ENCODE assay signal across 9 mouse cellular contexts in the genomic region with DNA sequence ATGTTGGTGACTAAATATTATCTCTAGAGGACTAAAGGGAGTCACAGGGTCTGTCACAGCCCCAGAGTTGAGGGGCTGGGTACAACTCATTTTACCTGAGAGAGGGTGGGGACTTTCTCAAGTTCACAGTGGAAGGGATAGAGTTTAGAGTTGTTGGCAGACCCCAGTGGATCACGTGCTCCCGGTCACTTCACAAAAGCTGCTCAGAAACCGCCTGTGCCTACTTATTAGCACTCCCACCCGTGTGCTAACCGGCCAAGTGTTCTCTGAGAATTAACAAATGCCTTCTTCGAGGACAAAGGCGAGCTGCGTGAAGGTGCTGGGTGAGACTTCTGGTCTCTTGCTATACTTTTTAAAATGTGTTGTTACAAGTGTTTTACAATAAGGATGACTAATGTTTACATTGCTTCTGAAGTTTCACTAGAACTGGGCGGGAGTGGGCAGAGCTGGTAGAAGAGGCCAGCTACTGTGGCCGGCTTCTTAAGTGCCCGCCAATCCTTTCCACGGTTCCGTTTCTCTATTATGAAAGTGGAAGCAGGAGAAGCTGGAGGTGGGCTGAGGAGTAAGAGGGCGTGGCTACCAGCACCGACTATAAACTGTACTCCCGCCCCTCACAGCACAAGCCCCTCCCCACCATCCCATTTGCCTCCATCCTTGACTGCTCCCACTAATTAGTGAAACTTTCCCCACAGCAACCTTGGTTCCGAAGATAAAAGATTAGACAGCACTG. TPM values are rescaled to one million over a fixed set of nuclear protein-coding genes. Genes with fewer than 3 reads are reported as not detected.
DNase-seq lines count a peak whose midpoint lies in the region; ATAC-seq and TF ChIP-seq lines count a peak whose summit lies in the region.
"Had no signal": no experiment of that assay in that cellular context is flagged by ENCODE, and none has a peak within 500 bp of the region (broad histone marks: within the 10 kb centered on the region; RNA-seq: fewer than 3 reads in every experiment).

No protein-coding gene starts in this region.

- H3K4me1 ChIP-seq in heart, postnatal 0 days (ENCODE audit: control insufficient read depth, insufficient read depth), result no peaks in the 10 kb centered on the region; the same call in 1 of the 2 replicates
- no peaks in the 10 kb centered on the region for H3K4me1 ChIP-seq in forebrain, embryonic 16.5 days (replicated peaks; ENCODE audit: control insufficient read depth, insufficient read depth, low read length)
- peaks cover 4% of the 10 kb centered on the region; the same call in 1 of the 2 replicates for H3K4me1 ChIP-seq in limb, embryonic 14.5 days (ENCODE audit: control insufficient read depth, insufficient read depth, low read length)

- TF ChIP-seq POLR2A in limb, embryonic 14.5 days (IDR thresholded peaks at IDR 0.05; ENCODE audit: borderline replicate concordance, extremely low read depth, insufficient read depth, insufficient read length), result no peak

- H3K27ac ChIP-seq in heart, postnatal 0 days (ENCODE audit: low read depth), result no peak overlapping the region
- no peak overlapping the region for H3K27ac ChIP-seq in forebrain, embryonic 16.5 days (ENCODE audit: low read length)
- H3K27ac ChIP-seq in limb, embryonic 14.5 days (replicated peaks; ENCODE audit: low read depth, low read length), result no peak overlapping the region
- H3K27ac ChIP-seq: macrophage had no signal

- peak; percentile 33; the same call in 1 of the 2 replicates for ATAC-seq in heart, postnatal 0 days (ENCODE audit: insufficient read depth, low read depth)
- ATAC-seq in forebrain, embryonic 16.5 days, result peak; percentile 55; the same call in 1 of the 2 replicates
- ATAC-seq in limb, embryonic 14.5 days (ENCODE audit: low FRiP score, low read depth), result no peak

- TF ChIP-seq CTCF in heart, postnatal 0 days (IDR thresholded peaks at IDR 0.05; ENCODE audit: low read depth), result no peak

- H3K9me3 ChIP-seq in heart, postnatal 0 days (replicated peaks; ENCODE audit: control insufficient read depth, low read length), result no peaks in the 10 kb centered on the region
- no peaks in the 10 kb centered on the region for H3K9me3 ChIP-seq in forebrain, embryonic 16.5 days (ENCODE audit: control insufficient read depth, low read length)
- no peaks in the 10 kb centered on the region for H3K9me3 ChIP-seq in limb, embryonic 14.5 days (ENCODE audit: control insufficient read depth, low read length)

- 36% methylated on average over 17 of the region's 17 CpGs for WGBS in heart, postnatal 0 days
- WGBS in forebrain, embryonic 16.5 days, result 24% methylated on average over 17 of the region's 17 CpGs
- 30% methylated on average over 17 of the region's 17 CpGs for WGBS in limb, embryonic 14.5 days

- intact Hi-C loops in left cerebral cortex, postnatal 36 days (cut with DNase I), result loop anchor here (10.0 kb wide), 1 partner anchor 94 kb away; no protein-coding TSS in a partner anchor

- peak overlapping the region; percentile 28 for H3K4me3 ChIP-seq in heart, postnatal 0 days (ENCODE audit: low read depth, low read length)
- H3K4me3 ChIP-seq in forebrain, embryonic 16.5 days (replicated peaks; ENCODE audit: low read length), result no peak overlapping the region
- H3K4me3 ChIP-seq in limb, embryonic 14.5 days (replicated peaks; ENCODE audit: low read length), result peak overlapping the region; percentile 3; the same call in 1 of the 2 replicates

- H3K4me2 ChIP-seq in heart, postnatal 0 days (ENCODE audit: low read depth, low read length), result peak overlapping the region; percentile 43; the same call in 1 of the 2 replicates
- peak overlapping the region; percentile 28 for H3K4me2 ChIP-seq in forebrain, embryonic 16.5 days (ENCODE audit: low read length)
- H3K4me2 ChIP-seq in limb, embryonic 14.5 days (replicated peaks; ENCODE audit: low read depth, low read length, severe bottlenecking), result peak overlapping the region; percentile 30

- H3K36me3 ChIP-seq in heart, postnatal 0 days (replicated peaks; ENCODE audit: control insufficient read depth, insufficient read depth, low read length), result no peaks in the 10 kb centered on the region
- no peaks in the 10 kb centered on the region for H3K36me3 ChIP-seq in forebrain, embryonic 16.5 days (ENCODE audit: control insufficient read depth, insufficient read depth)
- no peaks in the 10 kb centered on the region for H3K36me3 ChIP-seq in limb, embryonic 14.5 days (ENCODE audit: control insufficient read depth, insufficient read depth, low read length)

- H3K27me3 ChIP-seq in heart, postnatal 0 days (ENCODE audit: control insufficient read depth, insufficient read depth, low read length), result no peaks in the 10 kb centered on the region
- no peaks in the 10 kb centered on the region for H3K27me3 ChIP-seq in forebrain, embryonic 16.5 days (replicated peaks; ENCODE audit: control insufficient read depth, insufficient read depth, low read length)
- H3K27me3 ChIP-seq in limb, embryonic 14.5 days (ENCODE audit: control insufficient read depth, insufficient read depth, low read length), result no peaks in the 10 kb centered on the region

- DNase-seq in heart, postnatal 0 days (ENCODE audit: low spot score), result peak; percentile 6
- no peak for DNase-seq in heart, adult 9 months (ENCODE audit: low spot score in 2 of 2)
- no peak for DNase-seq in limb, embryonic 14.5 days (ENCODE audit: low spot score)
- DNase-seq in retina, embryonic 14.5 days (ENCODE audit: low spot score), result peak; percentile 29
- no peak for DNase-seq in left cerebral cortex, postnatal 36 days (ENCODE audit: low spot score in 2 of 2)
- DNase-seq in layer of hippocampus, adult 11-12 months (ENCODE audit: low spot score), result no peak
- no peak for DNase-seq in cerebellum, adult 8-10 months

- no peak for TF ChIP-seq EP300 in heart, postnatal 0 days (IDR thresholded peaks at IDR 0.05; ENCODE audit: low read depth)

- no peak overlapping the region for H3K9ac ChIP-seq in heart, postnatal 0 days (replicated peaks; ENCODE audit: low read depth, low read length)
- no peak overlapping the region for H3K9ac ChIP-seq in forebrain, embryonic 16.5 days (replicated peaks; ENCODE audit: low read depth, low read length)
- H3K9ac ChIP-seq in limb, embryonic 14.5 days (ENCODE audit: low read depth, low read length, severe bottlenecking), result 0 out of 2 replicates have a peak overlapping the region, but pooled peaks have one; percentile 9

RNA-seq across cellular contexts. Expression of a gene that starts 11.5 kb away (rescaled TPM):
- total RNA-seq in heart, postnatal 0 days (2014; rRNA removed; ENCODE audit: low replicate concordance), result 3.6 TPM in 1 of 2 replicates, not detected in the other
- polyA plus RNA-seq in heart, postnatal 0 days (2015; fragmentation: Nextera tagmentation; extraction: Ambion mirVana), result not detected in 2 replicates
- not detected in 2 replicates for polyA plus RNA-seq in forebrain, embryonic 16.5 days (2015; fragmentation: Nextera tagmentation; extraction: Ambion mirVana)
- 0.04 and 0.10 TPM in 2 replicates for polyA plus RNA-seq in limb, embryonic 14.5 days (2012; rRNA removed)
- 0.29 TPM in 1 of 2 replicates, not detected in the other for polyA plus RNA-seq in limb, embryonic 14.5 days (2014; fragmentation: Nextera tagmentation; extraction: Ambion mirVana)
- total RNA-seq in left cerebral cortex, postnatal 36 days (2021), result 1 to 10 TPM; 2.9 to 3.1 TPM

RNA-seq across cellular contexts. Expression of a gene that starts 21.1 kb away (rescaled TPM):
- total RNA-seq in heart, postnatal 0 days (2014; rRNA removed; ENCODE audit: low replicate concordance), result 0.46 and 2.7 TPM in 2 replicates
- 0.43 and 0.59 TPM in 2 replicates for polyA plus RNA-seq in heart, postnatal 0 days (2015; fragmentation: Nextera tagmentation; extraction: Ambion mirVana)
- polyA plus RNA-seq in forebrain, embryonic 16.5 days (2015; fragmentation: Nextera tagmentation; extraction: Ambion mirVana), result 0.25 and 0.57 TPM in 2 replicates
- polyA plus RNA-seq in limb, embryonic 14.5 days (2012; rRNA removed), result 1.7 and 1.9 TPM in 2 replicates
- polyA plus RNA-seq in limb, embryonic 14.5 days (2014; fragmentation: Nextera tagmentation; extraction: Ambion mirVana), result 1.1 and 2.1 TPM in 2 replicates
- 1 to 10 TPM in 1 of 2 experiments, under 1 TPM in 1; 0.86 to 1.7 TPM for total RNA-seq in left cerebral cortex, postnatal 36 days (2021)

RNA-seq across cellular contexts. Expression of a gene that starts 51.4 kb away (rescaled TPM):
- 69.1 and 71.7 TPM in 2 replicates for total RNA-seq in heart, postnatal 0 days (2014; rRNA removed; ENCODE audit: low replicate concordance)
- 19.3 and 19.5 TPM in 2 replicates for polyA plus RNA-seq in heart, postnatal 0 days (2015; fragmentation: Nextera tagmentation; extraction: Ambion mirVana)
- polyA plus RNA-seq in forebrain, embryonic 16.5 days (2015; fragmentation: Nextera tagmentation; extraction: Ambion mirVana), result 176 and 195 TPM in 2 replicates
- polyA plus RNA-seq in limb, embryonic 14.5 days (2012; rRNA removed), result 150 and 211 TPM in 2 replicates
- polyA plus RNA-seq in limb, embryonic 14.5 days (2014; fragmentation: Nextera tagmentation; extraction: Ambion mirVana), result 67.8 and 76.2 TPM in 2 replicates
- 100 to 1,000 TPM; 277 to 369 TPM for total RNA-seq in left cerebral cortex, postnatal 36 days (2021)

Comparison
In these comparisons a context has a peak if more than half of its experiments do, and no peak if none do; other contexts are left out.
1. DNase-seq: peak in heart, postnatal 0 days (single experiment) and retina, embryonic 14.5 days (single experiment); none in heart, adult 9 months (0 of 2), limb, embryonic 14.5 days (single experiment), left cerebral cortex, postnatal 36 days (0 of 2), layer of hippocampus, adult 11-12 months (single experiment) and cerebellum, adult 8-10 months (single experiment).
2. Peak in every context shown above with its lines, with median percentiles within 50 percentile points of each other: H3K4me2 ChIP-seq.